Mouse (Mus musculus) heart, embryonic 10.5 days (tissue): Measurements from ENCODE around the gene Sertad2. TPM values are rescaled to one million over a fixed set of nuclear protein-coding genes. Genes with fewer than 3 reads are reported as not detected.

Experiments
- DNase-seq: peaks from one replicate; pipeline ENCODE4 v3.0.0-alpha.2; 2017; ENCODE audit warnings: low spot score
- H3K27ac ChIP-seq: fragments of 300-500 bp; sonication (generic); 2 replicates; pipeline ENCODE4 v1.5.1; 2016; ENCODE audit warnings: mild to moderate bottlenecking
- H3K27me3 ChIP-seq: fragments of 300-500 bp; sonication (generic); 2 replicates; pipeline ENCODE4 v1.6.1; 2016; ENCODE audit warnings: mild to moderate bottlenecking; ENCODE audit not compliant: poor library complexity, insufficient read depth, severe bottlenecking
- H3K36me3 ChIP-seq: fragments of 300-500 bp; sonication (generic); 2 replicates; pipeline ENCODE4 v1.6.1; 2016; ENCODE audit warnings: mild to moderate bottlenecking, moderate library complexity
- H3K4me1 ChIP-seq: fragments of 300-500 bp; sonication (generic); 2 replicates; pipeline ENCODE4 v1.6.1; 2016; ENCODE audit warnings: mild to moderate bottlenecking
- H3K4me3 ChIP-seq: fragments of 300-500 bp; sonication (generic); 2 replicates; pipeline ENCODE4 v1.5.1; 2016; ENCODE audit warnings: mild to moderate bottlenecking, moderate library complexity
- H3K9me3 ChIP-seq: fragments of 300-500 bp; sonication (generic); 2 replicates; pipeline ENCODE4 v1.6.1; 2016; ENCODE audit warnings: mild to moderate bottlenecking, moderate library complexity
- WGBS: fragments of 180-500 bp; shearing (Covaris S2); methylation state at CpG from one replicate; pipeline ENCODE4 v1.1.7; 2016; 5-methylcytosine and 5-hydroxymethylcytosine counted together
- polyA plus RNA-seq: library from polyadenylated mRNA; unstranded; fragments of >200 nt; fragmentation: Nextera tagmentation; extraction: Ambion mirVana; gene quantifications from 2 replicates; pipeline ENCODE4 v1.2.1, GENCODE M21; 2016

The Sertad2 gene
- polyA plus RNA-seq, 1 experiment from 2014 or later, result 33.7 TPM

DNA sequence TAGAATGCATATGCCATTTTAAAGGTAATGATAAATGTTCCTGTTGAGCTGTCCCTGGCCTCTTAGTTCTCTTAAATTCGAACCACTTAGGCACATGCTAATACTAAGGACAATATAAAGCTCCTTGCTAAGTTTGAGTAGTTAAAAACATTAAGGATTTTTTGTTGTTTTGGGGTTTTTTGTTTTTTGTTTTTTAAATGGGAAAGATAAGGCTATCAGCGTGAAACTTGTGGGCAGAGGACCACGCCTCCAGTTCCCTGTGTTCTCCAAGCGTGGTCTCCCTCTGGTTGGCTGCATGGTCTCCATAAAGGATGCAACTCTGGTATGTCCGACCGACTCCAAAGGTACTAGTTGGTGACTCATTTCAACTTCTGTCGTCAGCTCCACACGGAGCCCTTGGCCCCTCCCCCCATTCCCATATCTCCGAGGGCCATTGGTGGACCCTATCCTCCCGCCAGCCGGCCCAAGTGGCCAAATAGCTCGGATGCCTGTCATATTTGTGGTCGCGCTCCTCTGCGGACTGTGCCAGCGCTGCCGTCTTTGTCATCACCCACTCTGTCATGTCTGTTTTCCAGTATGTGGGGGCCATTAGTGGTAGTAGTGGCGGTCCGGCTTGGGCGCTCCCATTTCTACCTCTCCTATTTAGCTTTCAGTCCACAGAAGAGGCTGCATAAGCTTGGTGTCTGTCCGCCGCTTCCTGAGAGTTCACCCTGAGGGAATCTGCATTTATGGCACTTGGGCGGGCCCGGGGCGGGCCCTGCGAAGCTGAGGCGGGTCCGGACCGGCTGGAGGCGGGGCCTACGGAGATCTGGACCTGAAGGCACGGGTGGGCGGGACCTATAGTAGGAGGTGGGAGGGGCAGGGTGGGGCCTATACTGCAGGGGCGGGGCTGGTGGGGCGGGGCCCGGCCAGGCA lies 88.2 kb downstream of the Sertad2 start:
- DNase-seq, result peak; percentile 99
- Histone ChIP-seq H3K36me3 (no peaks in the 10 kb centered on the region), H3K4me3 (peak overlapping the region; percentile 74), H3K9me3 (no peaks in the 10 kb centered on the region), H3K27me3 (no peaks in the 10 kb centered on the region), H3K4me1 (peaks cover 41% of the 10 kb centered on the region), H3K27ac (peak overlapping the region; percentile 98)
- 3% methylated on average over 33 of the region's 36 CpGs for WGBS

DNA sequence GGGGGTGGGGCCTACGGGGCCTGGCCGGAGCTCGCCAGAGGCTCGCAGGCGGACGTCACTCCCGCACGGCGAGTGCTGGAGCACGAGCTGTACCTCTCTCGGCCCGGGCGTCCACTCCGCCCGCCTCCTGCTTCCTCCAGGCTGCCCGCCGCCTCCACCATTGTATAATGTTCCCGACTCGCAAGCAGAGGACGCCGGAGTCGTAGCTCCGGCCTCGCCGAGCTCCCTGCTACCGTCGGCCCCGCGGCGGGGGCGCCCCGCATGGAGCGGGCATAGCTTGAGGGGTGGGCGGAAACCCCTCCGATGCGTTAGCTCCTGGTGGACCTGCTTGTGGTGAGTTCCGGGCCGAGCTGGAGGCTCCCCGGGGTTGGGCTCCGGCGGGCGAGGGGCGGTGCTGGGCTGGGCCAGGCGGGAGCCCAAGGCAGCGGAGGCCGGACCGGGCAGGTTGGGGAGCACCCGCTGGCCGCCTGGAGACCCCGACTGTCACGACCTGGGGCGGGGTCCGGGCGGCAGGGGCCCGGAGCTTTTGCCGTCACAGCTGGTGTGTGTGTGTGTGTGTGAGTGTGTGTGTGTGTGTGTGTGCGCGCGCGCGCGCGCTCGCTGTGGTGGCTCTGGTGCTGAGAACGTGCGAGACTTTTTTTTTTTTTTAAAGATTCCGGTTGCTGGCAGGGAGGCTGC lies 89.0 kb downstream of the Sertad2 start:
- peaks cover 42% of the 10 kb centered on the region for H3K4me1 ChIP-seq
- no peaks in the 10 kb centered on the region for H3K27me3 ChIP-seq
- H3K27ac ChIP-seq, result peak overlapping the region; percentile 98
- DNase-seq, result peak; percentile 93
- under 1% methylated on average over 67 of the region's 67 CpGs for WGBS
- H3K9me3 ChIP-seq, result no peaks in the 10 kb centered on the region
- no peaks in the 10 kb centered on the region for H3K36me3 ChIP-seq
- H3K4me3 ChIP-seq, result peak overlapping the region; percentile 74

DNA sequence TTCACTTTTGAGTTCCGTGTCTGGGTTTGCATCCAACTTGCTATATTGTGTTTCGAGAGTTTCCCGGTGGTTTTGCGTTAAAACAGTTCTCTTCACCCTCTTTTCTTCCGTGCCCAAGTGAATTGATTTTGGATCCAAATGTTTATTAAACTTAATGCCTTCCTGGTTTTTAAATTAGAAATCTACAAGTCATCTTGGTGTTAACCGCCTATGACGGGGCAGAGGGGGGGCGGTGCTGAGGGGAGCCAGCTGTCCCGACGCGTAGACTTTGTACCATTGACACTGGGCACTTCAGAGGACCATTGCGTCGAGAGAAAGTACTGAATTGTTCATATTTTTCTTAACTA lies 89.5 kb downstream of the Sertad2 start:
- peak overlapping the region; percentile 98 for H3K27ac ChIP-seq
- no peaks in the 10 kb centered on the region for H3K36me3 ChIP-seq
- under 1% methylated on average over 13 of the region's 13 CpGs for WGBS
- no peaks in the 10 kb centered on the region for H3K27me3 ChIP-seq
- H3K9me3 ChIP-seq, result no peaks in the 10 kb centered on the region
- DNase-seq, result peak; percentile 82
- peaks cover 40% of the 10 kb centered on the region for H3K4me1 ChIP-seq
- H3K4me3 ChIP-seq, result peak overlapping the region; percentile 74

GRCm38 (mm10) chr11:20634543-20634942 lies 91.5 kb downstream of the Sertad2 start:
- whole genome bisulfite sequencing, result 65% methylated on average over 1 of the region's 1 CpGs

GRCm38 (mm10) chr11:20635646-20636045 lies 92.6 kb downstream of the Sertad2 start:
- 40% methylated on average over 6 of the region's 6 CpGs for WGBS
- peak; percentile 73 for DNase-seq
- Histone ChIP-seq H3K4me1 (peaks cover 50% of the 10 kb centered on the region), H3K27ac (peak overlapping the region; percentile 84), H3K36me3 (no peaks in the 10 kb centered on the region), H3K4me3 (peak overlapping the region; percentile 31), H3K9me3 (no peaks in the 10 kb centered on the region), H3K27me3 (no peaks in the 10 kb centered on the region)

More at GRCm38 (mm10) chr11:20634543-20634942, 91.5 kb downstream of the Sertad2 start:
- Histone ChIP-seq H3K9me3 (no peaks in the 10 kb centered on the region), H3K27ac (peak overlapping the region; percentile 84), H3K27me3 (no peaks in the 10 kb centered on the region), H3K4me3 (peak overlapping the region; percentile 29; the same call in 1 of the 2 replicates), H3K4me1 (peaks cover 39% of the 10 kb centered on the region), H3K36me3 (no peaks in the 10 kb centered on the region)
- no peak for DNase-seq

- WGBS, result 33% methylated on average over 4 of the region's 4 CpGs
- Histone ChIP-seq H3K4me1 (peaks cover 55% of the 10 kb centered on the region), H3K27me3 (no peaks in the 10 kb centered on the region), H3K27ac (peak overlapping the region; percentile 84), H3K9me3 (no peaks in the 10 kb centered on the region), H3K36me3 (no peaks in the 10 kb centered on the region), H3K4me3 (peak overlapping the region; percentile 31)
- peak; percentile 89 for DNase-seq
Observed at GRCm38 (mm10) chr11:20636114-20636513, 93.1 kb downstream of the Sertad2 start.

DNA sequence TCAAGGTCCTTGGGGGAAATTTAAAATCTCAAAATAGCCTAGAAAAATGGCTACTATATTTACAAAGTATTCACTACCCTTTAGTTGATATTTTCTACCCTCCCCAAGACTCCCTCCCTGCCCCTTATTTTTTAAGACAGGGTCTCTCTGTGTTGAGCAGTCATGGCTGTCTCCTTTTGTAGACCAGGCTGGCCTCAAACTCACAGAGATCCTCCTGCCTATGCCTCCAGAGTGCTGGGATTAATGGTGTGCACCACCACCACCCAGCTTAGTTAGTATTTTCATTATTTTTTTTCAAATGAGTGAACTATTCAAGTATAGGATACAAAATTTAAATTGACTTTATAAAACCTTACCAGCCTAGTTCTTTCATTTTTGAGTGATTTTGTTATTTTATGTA lies 94.0 kb downstream of the Sertad2 start:
- no peaks in the 10 kb centered on the region for H3K27me3 ChIP-seq
- H3K9me3 ChIP-seq, result no peaks in the 10 kb centered on the region
- H3K36me3 ChIP-seq, result no peaks in the 10 kb centered on the region
- H3K4me3 ChIP-seq, result no peak overlapping the region
- no peak overlapping the region for H3K27ac ChIP-seq
- peaks cover 61% of the 10 kb centered on the region for H3K4me1 ChIP-seq
- no peak for DNase-seq

- no peak overlapping the region for H3K27ac ChIP-seq
- WGBS, result 25% methylated on average over 3 of the region's 3 CpGs
- peaks cover 64% of the 10 kb centered on the region for H3K4me1 ChIP-seq
- H3K36me3 ChIP-seq, result no peaks in the 10 kb centered on the region
- H3K9me3 ChIP-seq, result no peaks in the 10 kb centered on the region
- DNase-seq, result peak; percentile 88
- no peak overlapping the region for H3K4me3 ChIP-seq
- H3K27me3 ChIP-seq, result no peaks in the 10 kb centered on the region
Observed at GRCm38 (mm10) chr11:20638841-20639240, 95.8 kb downstream of the Sertad2 start.

- Histone ChIP-seq H3K4me3 (peak overlapping the region; percentile 46), H3K4me1 (peaks cover 65% of the 10 kb centered on the region), H3K9me3 (no peaks in the 10 kb centered on the region), H3K27me3 (no peaks in the 10 kb centered on the region), H3K36me3 (no peaks in the 10 kb centered on the region), H3K27ac (peak overlapping the region; percentile 86)
- DNase-seq, result no peak
- WGBS, result 2% methylated on average over 11 of the region's 11 CpGs
Observed at GRCm38 (mm10) chr11:20639918-20640447, 96.9 kb downstream of the Sertad2 start.

- peak; percentile 63 for DNase-seq
- H3K27me3 ChIP-seq, result no peaks in the 10 kb centered on the region
- WGBS, result 82% methylated on average over 5 of the region's 5 CpGs
- H3K36me3 ChIP-seq, result no peaks in the 10 kb centered on the region
- H3K4me1 ChIP-seq, result peaks cover 72% of the 10 kb centered on the region
- no peak overlapping the region for H3K4me3 ChIP-seq
- no peaks in the 10 kb centered on the region for H3K9me3 ChIP-seq
- no peak overlapping the region for H3K27ac ChIP-seq
Observed at GRCm38 (mm10) chr11:20642321-20642720, 99.3 kb downstream of the Sertad2 start.

GRCm38 (mm10) chr11:20643161-20643560 lies 100.1 kb downstream of the Sertad2 start:
- no peak for DNase-seq
- H3K27me3 ChIP-seq, result no peaks in the 10 kb centered on the region
- H3K27ac ChIP-seq, result no peak overlapping the region
- 51% methylated on average over 5 of the region's 5 CpGs for WGBS
- H3K4me1 ChIP-seq, result peaks cover 80% of the 10 kb centered on the region
- H3K9me3 ChIP-seq, result no peaks in the 10 kb centered on the region
- no peak overlapping the region for H3K4me3 ChIP-seq
- peaks cover 3% of the 10 kb centered on the region for H3K36me3 ChIP-seq

DNA sequence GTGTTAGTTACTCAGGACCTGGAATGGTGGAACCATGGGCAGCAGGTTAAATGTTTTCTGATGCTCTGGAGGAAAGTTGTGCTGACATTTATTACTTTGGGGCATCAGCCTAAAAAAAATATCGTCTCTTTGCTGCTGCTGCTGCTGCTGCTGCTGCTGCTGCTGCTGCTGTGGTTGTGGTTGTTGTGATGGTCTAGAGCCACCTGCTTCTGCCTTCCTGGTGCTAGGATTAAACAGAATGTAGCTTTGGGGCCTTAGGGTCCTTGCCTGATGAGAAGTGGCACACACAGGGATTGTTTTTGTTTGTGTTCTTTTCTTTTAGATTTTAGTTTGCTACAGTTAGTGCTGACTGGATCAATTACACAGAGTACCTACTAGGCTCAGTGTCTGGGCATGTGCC lies 101.1 kb downstream of the Sertad2 start:
- peaks cover 12% of the 10 kb centered on the region for H3K36me3 ChIP-seq
- DNase-seq, result no peak
- no peak overlapping the region for H3K4me3 ChIP-seq
- H3K27ac ChIP-seq, result peak overlapping the region; percentile 39; the same call in 1 of the 2 replicates
- no peaks in the 10 kb centered on the region for H3K27me3 ChIP-seq
- no peaks in the 10 kb centered on the region for H3K9me3 ChIP-seq
- H3K4me1 ChIP-seq, result peaks cover 86% of the 10 kb centered on the region
- WGBS, result 75% methylated on average over 1 of the region's 1 CpGs

DNA sequence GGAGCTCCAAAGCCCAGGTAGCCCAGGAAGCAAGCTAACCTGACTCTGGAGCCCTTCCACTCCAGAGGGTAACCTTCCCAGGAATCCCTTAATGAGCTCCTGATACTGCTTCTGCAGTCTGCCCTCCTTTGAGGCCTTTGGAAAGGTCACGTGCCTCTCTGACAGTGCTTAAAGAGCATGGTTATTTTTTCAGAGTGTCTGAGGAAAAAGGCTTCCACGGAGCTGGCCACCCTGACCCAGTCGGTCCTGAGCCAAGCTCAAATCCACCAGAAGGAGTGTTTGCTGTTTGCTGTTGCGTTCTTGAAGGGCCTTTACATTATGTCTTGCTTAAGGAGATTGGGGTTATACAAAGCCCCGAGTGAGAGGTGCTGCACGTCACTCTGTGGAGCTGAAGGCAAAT lies 101.8 kb downstream of the Sertad2 start:
- Histone ChIP-seq H3K27ac (0 out of 2 replicates have a peak overlapping the region, but pooled peaks have one; percentile 39), H3K27me3 (no peaks in the 10 kb centered on the region), H3K36me3 (peaks cover 16% of the 10 kb centered on the region), H3K4me1 (peaks cover 81% of the 10 kb centered on the region), H3K4me3 (no peak overlapping the region), H3K9me3 (no peaks in the 10 kb centered on the region)
- 58% methylated on average over 6 of the region's 6 CpGs for WGBS
- peak; percentile 69 for DNase-seq
